Mouse (Mus musculus): ENCODE results near the gene Kif18b.

Kif18b gene

DNA sequence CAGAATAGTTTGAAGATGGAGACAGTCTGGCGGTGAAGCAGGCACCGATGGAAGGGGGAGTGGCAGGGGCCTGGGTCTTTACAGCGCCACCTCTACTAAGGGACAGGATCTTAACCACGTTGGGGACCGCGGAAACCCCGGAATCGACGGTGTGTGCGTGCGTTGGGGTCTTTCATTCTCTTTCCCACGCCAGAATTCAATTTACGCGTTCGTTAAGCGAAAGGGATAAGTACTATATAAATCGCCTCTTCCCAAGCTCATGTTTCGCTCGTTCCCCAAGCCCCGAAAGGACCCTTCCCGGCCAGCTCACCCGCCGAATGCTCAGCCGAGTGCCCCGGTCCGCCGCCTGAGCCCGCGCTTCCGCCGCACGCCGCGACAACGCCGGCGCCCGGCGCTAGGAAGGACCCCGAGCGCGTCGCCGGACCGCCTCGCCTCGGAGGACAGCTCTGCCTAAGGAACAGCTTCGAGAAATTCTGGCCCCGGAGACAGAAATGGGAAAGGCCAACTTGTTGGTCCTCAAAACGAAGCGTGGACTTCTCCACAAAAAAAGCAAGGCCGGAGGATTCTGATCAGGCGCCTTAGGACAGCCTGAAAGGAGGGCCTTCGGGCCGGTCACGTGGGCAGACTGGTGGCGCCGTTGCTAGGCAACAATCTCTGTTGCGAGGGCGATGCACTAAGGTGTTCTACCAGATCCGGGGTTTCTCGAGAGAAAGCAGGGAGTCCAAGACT lies 44.2 kb downstream of the Kif18b start, which contains the start of the genes Eftud2 and Ccdc103:
Gene Eftud2, minus strand, starts transcription at position 401 of the 729 bp plus-strand sequence.
Gene Ccdc103, plus strand, starts transcription at position 620 of the 729 bp plus-strand sequence.
- DNase-seq (ENCODE audit: low spot score in 2 of 2), result peak; percentile 87 to 95

DNA sequence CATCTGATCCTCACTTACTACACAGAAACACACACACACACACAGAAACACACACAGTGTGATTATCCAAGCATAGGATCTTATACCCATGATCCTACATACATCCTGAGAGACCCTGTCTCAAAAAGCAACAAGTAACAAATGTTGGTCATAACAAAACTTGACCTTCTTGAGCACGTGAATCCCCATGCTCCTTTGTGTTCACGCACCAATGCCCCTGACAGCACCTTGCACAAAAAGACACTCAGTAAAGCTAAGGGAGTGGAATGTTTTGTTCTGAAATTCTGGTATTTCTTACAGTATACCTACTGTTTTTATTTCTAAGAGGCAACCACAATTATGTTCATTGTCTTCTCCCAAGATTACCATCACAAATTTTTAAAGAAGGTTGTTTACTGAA lies 45.4 kb downstream of the Kif18b start:
- no peak for DNase-seq (ENCODE audit: low spot score in 2 of 2)

DNA sequence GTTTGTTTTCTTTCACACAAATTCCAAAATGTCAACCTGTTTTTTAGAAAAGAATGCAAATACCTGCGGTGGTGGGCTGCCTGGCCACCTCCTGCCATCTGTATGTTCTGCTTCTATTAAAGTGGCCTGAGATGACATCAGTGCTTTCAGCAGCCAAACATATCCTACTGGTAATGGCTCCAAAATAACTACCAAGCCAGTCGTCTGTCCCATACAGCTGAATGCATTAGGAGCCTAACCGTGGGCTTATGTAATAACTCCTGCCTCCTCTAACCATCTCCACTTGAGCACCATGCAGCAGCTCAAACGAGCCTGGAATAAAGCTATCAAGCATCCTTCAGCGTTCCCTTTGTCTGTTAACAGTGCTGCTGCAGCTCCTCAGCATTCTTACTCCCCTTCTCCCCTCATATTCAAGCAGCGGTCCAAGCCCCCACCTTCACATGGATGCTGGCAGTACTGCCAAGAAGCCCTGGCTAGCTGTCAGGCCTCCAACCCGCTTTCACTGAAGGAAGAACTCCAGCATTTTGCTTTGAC lies 50.1 kb downstream of the Kif18b start:
- DNase-seq (ENCODE audit: low spot score in 2 of 2), result no peak

DNA sequence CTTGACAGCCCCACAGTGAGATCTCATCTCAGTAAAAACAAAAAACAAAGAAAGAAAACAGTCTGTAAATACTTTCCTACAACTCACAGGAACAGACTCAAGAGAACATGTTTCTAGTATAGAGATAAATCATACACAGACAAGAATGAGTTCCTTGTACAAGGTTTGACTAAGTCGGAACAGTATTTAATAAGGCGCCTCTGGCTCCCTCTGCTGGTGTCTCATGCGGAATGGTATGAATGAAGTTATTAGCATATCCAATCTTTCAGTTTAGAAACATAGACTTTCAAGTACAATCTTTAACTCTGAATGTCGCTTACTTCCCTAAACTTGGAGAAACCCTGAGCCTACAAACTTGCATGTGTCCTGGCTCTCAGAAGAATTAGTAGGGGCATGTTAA lies 60.7 kb downstream of the Kif18b start:
- DNase-seq (ENCODE audit: low spot score in 2 of 2), result peak; percentile 24 to 33

DNA sequence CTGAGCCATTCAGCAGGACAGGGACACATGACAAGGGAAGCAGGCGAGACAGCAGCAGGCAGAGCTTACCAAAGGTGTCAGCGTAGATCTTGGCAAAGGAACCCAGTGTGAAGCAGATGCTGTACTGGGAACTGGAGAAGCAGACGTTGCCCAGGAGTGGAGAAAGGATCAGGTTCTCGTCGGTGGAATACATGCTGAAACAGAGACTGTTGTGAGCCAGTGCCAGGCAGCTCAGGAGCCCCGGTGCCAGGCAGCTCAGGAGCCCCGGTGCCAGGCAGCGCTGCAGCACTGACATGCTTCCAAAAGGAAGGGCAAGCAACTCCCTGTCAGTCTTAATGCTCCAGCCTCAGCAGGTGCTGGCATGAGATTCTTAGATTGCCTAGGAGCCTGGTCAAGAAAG lies 65.0 kb downstream of the Kif18b start:
- no peak for DNase-seq (ENCODE audit: low spot score in 2 of 2)

DNA sequence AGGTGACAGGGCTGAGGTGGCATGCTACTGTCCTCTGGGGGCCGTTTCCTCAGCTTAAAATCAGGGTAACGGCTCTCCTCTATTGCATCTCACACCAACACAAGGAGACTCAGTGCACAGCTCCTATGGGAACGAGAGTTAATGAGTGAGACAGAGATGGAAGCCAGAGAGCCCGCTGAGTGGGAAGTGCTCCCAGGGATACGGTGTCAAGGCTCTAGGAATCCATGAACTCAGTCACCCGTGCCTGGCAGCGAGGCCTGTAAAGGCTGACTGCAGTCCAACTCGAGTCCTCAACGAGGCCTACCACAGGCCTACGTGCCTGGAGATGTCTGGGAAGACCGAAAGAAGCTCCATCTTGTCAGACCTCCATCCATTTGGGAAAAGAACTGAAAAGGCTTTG lies 66.0 kb downstream of the Kif18b start:
- DNase-seq (ENCODE audit: low spot score in 2 of 2), result no peak

DNA sequence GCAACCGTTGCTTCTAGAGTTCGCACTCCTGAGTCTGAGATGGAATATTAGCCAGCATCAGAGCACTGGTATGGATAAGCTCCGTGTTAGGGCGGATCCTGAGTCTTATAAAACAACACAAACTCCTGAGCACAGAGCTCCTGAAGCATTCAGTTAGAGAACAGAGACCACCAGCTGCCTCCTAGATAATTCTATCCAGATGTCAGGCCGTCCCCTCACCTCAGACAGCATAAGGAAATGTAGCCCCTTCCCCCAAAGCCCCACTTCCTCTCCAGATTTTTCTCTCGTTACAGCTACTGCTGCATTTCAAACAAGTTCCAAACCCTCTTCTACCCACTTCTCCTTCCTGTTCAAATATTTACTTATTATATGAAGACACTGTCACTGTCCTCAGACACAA lies 69.0 kb downstream of the Kif18b start:
- DNase-seq (ENCODE audit: low spot score in 2 of 2), result no peak
